Mouse (Mus musculus) embryo, embryonic 10.5 days (tissue): Measurements from ENCODE around the gene Gm3173.
"Not testable (repeated sequence)": the region's sequence is repeated elsewhere in the genome, so short reads cannot be mapped to it uniquely, and the experiment has no call there.

Experiments
- DNase-seq: peaks from one replicate; pipeline ENCODE4 v3.0.0-alpha.2; 2015; ENCODE audit warnings: low spot score

Gene Gm3173

DNA sequence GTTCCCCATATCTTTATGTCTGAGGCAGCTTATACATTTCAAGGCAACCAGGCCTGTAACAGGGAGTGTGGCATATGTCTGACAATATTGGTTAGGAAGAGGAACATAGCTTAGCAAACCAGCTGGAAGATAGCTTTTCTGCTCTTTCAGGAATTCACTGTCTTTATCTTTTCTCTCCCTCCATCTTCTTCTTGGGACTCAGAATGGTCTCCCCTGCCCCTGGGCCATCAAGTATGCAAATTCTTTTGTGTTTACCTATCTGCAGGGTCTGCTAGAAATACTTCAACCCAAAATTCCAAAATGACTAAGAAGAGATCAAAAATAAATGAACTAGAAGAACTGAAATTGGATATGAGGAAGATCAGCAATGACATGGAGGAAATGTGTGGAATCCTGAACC lies at the start of gene Gm3173:
TSS of gene Gm3173 (plus strand) at position 301 of the 400 bp plus-strand sequence.
- DNase-seq: not testable (repeated sequence)

DNA sequence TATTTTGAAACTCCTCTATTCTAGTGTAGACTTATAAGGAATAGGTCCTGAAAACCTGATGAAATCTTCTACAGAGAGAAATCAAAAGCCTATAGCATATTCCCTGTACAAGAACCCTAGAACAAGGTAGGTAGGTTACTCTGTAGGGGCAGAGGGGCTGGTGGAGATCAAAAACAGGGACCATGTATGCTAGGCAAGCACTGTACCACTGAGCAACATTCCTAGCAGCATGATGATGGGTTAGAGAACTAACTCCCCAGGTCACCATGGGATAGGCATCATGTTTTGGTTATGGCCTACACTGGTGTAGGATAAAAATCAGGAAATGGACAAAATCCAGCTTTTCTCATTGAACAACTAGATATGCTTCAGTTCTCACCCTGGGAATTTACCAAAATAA lies 45.2 kb upstream of the Gm3173 start:
- DNase-seq: not testable (repeated sequence)

DNA sequence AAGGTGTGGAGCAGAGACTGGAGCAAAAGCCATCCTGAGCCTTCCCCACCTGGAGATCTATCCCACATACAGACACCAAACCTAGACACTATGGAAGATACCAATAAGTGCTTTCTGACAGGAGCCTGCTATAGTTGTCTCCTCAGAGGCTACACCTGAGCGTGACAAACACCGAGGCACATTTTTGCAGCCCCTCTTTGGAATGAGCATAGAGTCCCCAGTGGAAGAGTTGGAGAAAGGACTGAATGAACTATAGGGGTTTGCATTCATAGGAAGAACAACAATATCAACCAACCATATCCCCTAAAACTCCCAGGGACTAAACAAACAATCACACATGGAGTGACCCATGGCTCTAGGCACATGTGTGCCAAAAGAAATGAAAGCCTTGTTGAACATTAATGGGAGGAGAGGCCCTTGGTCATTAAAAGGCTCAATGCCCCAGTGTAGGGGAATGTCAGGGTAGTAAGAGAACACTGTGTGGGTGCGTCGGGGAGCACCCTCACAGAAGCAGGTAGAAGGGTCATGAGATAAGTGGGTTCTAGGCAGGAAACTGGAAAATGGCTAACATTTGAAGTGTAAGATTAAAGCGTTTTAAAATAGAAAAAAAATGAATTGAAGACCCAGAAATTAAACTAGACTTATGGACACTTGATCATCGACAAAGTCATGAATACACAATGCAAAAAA lies 37.8 kb upstream of the Gm3173 start:
- DNase-seq: not testable (repeated sequence)

DNA sequence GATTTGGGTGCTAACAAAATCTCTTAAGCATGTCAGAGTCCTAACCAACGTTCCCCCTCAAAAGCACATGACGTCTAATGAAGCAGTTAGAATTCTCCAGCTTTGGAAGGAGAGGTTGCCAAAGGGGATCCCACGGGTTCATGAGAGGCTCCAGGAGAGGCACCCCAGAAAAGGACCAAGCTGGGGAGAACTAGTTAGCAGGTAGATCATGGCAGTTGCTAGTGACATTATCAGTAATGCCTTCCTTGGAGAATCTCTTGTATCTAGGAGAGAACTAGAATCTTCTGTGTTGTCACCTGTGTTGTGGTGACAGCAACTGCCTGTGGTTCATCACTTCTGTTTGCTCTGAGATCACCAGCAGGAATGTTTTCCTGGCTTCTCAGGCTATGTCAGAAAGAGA lies 33.6 kb upstream of the Gm3173 start, which contains the start of gene Gm3159:
TSS of gene Gm3159 (plus strand) at position 301 of the 400 bp plus-strand sequence.
- not testable (repeated sequence) for DNase-seq

DNA sequence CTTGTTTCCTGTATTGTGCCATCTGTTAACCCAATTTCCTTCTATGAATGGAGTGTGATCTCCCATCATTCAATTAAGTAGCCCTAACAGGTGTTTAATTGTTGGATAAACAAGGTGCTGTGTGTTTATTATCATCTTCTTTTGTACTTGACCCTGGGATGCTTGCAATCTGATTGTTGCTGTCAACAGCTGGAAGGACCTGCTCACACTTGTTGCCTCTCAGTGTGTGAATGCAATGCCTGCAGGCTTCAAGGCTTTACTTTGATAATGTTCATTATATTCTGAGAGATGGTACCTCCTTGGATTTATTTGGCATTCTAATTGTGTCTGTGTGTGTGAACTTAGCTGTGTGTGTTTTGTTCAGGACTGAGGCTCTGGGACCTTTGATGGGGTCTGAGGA lies 32.2 kb upstream of the Gm3173 start:
- not testable (repeated sequence) for DNase-seq

DNA sequence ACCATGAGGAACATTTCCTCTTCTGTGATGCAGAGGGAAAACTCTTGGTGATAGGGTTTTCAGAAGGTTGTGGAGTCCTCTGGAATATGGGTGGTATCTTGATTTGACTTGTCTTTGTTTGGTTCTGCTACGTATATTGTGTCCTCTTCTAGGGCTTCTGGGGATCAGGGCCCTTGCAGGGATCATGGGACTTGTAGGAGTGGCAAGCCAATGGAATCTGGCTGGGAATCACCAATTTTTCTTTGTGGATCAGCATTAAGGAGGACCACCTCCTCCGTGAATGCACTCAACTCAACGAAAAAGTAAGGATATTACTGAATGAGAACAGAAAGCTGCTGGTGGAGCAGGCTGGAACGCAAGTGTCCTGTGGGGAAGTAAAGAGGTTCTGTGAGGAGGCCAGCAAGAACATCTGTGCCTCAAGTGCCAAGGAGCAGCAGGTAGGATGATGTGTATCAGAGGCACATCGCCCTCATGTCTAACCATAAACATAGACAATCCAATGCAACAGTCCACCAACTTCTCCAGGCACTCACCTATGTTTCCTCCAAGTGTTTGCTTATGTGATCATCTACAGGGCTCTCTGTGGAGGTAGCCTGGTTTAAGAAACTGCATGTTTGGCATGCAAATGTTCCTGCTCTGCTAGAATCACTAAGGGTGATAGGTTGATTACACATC lies 30.5 kb upstream of the Gm3173 start:
- not testable (repeated sequence) for DNase-seq

DNA sequence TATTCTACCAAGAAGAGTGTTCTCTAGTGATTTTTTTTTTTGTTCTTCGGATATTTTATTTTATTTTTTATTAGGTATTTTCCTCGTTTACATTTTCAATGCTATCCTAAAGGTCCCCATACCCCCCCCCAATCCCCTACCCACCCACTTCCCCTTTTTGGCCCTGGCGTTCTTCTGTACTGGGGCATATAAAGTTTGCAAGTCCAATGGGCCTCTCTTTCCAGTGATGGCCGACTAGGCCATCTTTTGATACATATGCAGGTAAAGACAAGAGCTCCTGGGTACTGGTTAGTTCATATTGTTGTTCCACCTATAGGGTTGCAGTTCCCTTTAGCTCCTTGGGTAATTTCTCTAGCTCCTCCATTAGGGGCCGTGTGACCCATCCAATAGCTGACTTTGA lies 29.5 kb upstream of the Gm3173 start:
- not testable (repeated sequence) for DNase-seq

DNA sequence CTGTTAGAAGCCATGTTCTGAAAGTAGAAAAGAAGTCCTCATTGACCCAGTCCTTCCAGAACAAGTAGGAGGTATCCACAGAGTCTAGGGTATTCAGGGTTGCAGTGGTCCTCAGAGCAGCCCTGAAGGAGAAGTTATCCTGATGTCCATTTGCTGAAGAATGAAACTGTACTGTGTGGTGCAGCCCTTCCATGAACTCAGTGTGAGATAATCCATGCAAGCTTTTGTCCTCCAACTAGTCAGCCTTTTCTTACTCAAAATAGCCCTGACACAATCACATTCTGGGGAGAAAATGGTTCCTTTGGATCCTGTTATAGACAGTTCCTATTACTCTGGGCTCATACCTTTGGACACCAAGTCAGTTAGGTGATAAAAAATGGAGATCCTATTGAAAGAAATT lies 27.0 kb upstream of the Gm3173 start:
- DNase-seq: not testable (repeated sequence)

DNA sequence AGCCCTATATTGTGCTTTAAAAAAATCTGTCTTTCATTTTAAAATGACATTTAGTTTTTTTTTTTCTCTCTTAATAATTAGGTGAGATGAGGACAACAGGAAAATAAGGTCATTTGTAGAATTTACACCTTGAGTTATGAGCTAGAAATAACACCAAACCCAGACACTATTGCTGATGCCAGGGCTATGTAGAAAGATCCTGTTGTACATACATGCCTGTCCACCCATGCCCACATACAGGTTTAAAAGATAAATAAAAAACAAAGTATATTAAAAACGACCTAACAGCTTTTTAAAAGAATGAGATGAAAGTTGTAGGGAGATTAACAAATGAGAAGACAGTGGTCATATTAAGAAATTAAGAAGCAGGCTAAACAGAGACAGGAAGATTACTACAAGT lies 20.9 kb upstream of the Gm3173 start:
- DNase-seq: not testable (repeated sequence)

DNA sequence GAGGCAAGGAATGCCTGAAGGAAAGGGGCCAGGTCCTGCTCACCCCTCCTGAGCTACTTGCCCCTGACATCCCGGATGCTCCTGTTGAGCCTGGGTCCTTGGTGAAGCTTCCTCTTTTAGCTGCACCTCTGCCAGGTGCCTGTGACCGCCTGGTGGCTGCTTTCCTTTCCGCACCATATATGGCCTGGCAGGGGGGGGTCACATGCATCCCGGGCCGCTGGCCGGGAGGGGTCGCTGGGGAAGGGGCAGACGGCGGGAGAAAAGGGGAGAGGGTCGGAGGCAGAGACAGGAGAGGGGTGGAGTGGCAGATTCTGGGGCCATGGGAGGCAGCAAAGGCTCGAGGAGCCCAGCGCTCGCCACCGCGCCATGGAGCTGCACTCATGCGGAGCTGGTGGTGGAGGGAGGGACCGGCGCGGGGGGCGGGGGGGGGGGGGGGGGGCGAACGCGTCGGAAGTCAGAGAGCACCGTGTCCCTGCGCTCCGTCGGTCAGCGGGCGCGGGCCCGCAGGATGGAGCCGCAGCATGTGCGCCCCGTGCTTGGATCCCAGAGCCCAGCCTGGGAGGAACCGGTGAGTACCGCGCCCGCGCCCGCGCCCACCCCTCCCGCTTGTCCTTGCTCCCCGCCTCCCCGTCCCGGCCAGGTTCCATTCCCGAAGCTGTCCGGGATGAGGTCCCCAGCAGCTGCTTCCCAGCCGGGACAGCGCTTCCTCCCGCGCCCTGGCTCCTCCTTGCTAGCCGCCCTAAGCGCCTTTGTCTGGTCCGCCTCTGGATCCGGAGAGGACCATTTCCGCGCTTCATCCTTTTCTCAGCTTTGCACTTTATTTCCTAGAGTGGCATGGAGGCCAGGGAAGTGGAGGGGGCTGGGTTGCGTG lies 15.6 kb upstream of the Gm3173 start, which contains the start of gene Gm3164:
TSS of gene Gm3164 (plus strand) at position 484 of the 871 bp plus-strand sequence.
- peak; percentile 16 for DNase-seq

DNA sequence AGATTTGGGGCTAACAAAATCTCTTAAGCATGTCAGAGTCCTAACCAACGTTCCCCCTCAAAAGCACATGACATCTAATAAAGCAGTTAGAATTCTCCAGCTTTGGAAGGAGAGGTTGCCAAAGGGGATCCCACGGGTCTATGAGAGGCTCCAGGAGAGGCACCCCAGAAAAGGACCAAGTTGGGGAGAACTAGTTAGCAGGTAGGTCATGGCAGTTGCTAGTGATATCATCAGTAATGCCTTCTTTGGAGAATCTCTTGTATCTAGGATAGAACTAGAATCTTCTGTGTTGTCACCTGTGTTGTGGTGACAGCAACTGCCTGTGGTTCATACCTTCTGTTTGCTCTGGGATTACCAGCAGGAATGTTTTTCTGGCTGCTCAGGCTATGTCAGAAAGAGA lies 50.7 kb downstream of the Gm3173 start, which contains the start of gene Gm3182:
TSS of gene Gm3182 (plus strand) at position 301 of the 400 bp plus-strand sequence.
- not testable (repeated sequence) for DNase-seq

DNA sequence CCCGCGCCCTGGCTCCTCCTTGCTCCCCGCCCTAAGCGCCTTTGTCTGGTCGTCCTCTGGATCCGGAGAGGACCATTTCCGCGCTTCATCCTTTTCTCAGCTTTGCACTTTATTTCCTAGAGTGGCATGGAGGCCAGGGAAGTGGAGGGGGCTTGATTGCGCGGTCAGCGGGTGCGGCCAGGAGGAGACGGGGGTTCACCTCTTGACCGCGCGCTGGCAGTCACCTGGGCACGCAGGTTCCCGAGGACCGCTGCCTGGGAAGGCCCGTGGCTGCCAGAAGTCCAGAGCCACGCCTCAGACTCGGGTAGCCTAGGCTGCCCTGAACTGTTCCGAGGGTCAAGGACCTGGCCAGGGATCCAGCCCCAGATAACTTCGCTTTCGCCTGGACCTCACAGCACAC lies 68.6 kb downstream of the Gm3173 start:
- DNase-seq: not testable (repeated sequence)

DNA sequence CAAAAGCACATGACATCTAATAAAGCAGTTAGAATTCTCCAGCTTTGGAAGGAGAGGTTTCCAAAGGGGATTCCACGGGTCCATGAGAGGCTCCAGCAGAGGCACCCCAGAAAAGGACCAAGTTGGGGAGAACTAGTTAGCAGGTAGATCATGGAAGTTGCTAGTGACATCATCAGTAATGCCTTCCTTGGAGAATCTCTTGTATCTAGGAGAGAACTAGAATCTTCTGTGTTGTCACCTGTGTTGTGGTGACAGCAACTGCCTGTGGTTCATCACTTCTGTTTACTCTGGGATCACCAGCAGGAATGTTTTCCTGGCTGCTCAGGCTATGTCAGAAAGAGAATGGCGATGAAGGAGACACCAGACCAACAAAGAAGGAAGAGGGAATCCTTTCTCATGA lies 124.3 kb downstream of the Gm3173 start, which contains the start of gene Gm3047:
TSS of gene Gm3047 (plus strand) at position 301 of the 400 bp plus-strand sequence.
- not testable (repeated sequence) for DNase-seq
